Mouse (Mus musculus) spleen, postnatal 14 days (tissue): ENCODE results near the gene Vti1a.

Experiments used
- DNase-seq, 2 experiments: peaks; one replicate each; pipeline ENCODE4 v3.0.0; 2021 to 2022; ENCODE audit warnings: low spot score in 2 of 2

Gene Vti1a

DNA sequence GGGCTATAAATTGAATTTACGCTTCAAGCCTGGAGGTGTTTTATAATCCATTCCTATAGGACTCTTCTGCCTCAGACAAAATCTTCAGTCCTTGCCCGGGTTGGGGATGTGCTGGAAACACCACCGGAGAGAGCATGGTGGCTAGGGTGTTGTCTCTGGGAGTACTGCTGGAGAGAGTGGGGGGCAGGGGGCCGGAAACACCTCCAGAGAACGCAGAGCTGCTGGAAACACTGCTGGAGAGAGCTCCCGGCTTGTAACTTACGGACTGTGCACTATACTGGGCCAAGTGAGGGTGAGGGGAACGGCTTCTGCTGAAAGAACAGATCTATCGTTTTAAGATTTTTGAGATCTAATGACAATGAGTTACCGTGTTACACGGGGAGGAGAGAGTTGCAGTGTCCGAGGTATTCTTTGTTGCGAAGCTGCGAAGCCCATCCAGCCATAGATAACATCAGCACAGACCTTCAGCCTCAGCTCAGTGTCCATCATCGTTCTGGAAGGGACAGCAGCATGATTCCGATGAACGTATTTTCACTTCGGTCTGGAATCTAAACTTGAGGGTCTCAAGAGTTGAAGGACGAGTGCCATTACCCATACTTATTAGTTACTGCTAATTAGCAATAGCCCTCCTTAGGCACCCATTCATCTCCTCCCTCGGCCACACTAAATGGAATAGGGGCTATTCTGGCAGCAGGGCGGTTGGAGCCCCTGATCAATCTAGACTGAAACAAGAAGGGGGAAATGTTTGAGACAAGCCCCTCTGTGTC, 140.4 kb downstream of the Vti1a start:
- DNase-seq = no peak

DNA sequence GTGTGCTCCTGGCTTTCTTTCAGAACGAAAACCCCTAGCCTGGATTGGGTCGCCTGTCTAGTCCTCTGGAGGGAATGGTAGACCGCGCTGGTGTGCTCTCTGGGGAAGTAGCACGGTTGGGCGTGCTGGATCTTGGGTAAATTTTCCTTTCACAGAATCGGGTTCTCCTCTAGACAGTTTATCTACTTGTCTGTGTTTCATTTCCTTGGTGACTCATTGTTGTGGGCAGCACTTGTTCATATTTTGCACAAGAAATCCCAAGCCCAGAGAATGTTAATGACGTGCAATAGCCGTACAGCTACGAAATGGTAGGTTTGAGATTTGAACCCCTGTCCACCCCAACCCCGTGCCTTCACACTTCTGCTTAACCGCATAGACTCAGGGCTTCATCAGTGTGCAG, 145.9 kb downstream of the Vti1a start:
- no peak for DNase-seq

GRCm38 (mm10) chr19:55463670-55464069, 147.6 kb downstream of the Vti1a start:
- no peak for DNase-seq

GRCm38 (mm10) chr19:55469301-55470051, 153.4 kb downstream of the Vti1a start:
- DNase-seq = no peak

GRCm38 (mm10) chr19:55472582-55472981, 156.5 kb downstream of the Vti1a start:
- no peak for DNase-seq

GRCm38 (mm10) chr19:55474225-55474624, 158.1 kb downstream of the Vti1a start:
- DNase-seq = no peak

DNA sequence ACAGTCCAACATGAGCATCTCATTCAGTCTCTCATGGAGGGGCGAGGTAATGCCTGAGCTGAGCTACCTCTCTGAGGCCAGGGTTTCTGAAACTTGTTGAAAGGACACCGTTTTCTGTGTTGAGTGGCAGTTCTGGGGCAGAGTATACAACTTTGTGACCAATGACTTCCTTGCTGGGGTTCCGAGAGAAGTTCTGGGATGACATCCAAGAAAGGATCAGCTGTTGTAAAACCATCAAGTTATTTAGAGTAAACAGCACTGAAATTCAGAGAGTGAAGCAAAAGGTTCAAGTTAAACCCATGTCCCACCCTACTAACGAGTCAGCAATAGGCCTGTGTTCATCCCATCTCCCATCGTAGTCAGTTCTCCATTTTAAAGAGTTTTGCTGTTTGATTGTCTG, 164.4 kb downstream of the Vti1a start:
- no peak for DNase-seq

DNA sequence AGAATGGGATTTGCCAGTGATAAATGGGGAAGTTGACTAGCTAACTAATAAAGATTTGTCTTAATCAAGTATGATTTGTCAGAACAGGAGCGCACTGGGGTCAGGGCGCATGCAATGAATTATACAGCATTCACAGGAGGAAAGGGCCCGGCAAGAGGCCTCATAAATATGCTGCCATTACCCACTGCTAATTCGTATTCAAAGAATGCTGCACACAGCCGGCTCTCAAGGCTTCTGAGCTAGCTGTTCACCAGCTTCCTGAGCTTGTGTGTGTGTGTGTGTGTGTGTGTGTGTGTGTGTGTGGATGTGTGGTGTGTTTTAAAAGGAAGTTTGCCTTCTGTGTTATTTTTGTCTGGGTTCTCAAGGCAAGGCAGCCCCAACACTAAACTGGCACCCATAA, 165.2 kb downstream of the Vti1a start:
- no peak for DNase-seq

GRCm38 (mm10) chr19:55483526-55483925, 167.4 kb downstream of the Vti1a start:
- DNase-seq = no peak

GRCm38 (mm10) chr19:55484559-55484958, 168.5 kb downstream of the Vti1a start:
- no peak for DNase-seq

DNA sequence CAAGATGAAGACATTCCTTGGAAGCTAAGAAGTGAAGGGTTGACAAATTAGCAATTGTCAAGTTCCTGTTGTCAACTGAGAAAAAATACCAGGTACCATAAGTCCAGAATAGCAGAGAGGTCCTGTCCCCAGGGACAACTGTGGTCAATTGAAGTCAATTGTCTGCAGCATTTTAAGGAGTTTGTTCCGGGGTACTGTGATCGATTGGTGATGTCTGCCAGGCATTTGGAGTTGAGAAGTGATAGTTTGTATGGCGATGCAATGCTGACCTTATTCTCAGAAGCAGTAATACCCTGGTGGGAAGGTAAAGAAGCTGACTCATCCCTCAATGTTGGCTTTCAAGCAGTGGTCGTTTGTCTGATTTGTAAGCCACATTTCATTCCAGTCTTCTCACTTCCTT, 170.4 kb downstream of the Vti1a start:
- DNase-seq = no peak

DNA sequence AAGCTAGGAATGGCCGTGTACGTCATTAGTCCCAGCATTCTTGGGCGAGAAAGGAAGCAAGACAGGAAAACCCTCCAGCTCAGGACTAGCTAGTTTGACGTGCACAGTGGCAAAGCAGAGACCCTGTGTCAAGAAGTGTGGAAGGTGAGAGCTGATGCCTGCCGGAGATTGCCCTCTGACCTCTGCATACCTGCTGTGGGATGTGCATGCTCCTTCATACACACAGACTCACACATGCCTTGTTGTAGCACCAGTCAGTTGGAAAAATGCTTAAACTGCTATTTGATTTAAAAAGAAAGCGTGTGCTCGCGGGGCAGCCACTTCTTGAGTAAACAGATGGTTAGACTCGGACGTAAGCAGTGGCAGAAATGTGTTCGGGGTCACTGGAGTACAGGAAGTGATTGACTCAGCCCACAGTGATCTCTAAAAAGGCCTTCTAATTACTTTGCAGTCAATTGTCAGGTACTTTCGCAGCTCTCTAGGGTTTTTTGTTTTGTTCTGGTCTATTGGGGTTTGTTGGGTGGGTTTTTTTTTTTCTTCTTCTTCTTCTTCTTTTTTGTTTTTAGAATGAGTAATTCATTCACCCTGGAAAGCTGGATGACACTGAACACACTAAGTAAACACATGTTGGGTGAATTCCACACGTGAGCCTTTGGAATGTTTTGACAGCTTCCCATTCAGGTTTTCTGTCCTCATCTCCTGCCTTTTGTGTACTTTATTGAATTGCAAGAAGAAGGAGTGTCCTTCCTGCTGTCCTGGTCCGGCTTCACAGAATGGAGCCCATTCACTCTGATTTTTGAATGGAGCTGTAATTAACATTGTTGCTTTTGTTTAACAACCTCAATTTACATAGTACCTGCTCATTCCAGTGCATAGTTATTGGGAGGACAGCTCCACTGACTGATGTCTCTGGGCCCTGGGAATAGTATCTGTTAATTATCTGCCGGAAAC, 175.3 kb downstream of the Vti1a start:
- no peak for DNase-seq

GRCm38 (mm10) chr19:55496333-55496732, 180.2 kb downstream of the Vti1a start:
- DNase-seq = no peak

GRCm38 (mm10) chr19:55499179-55499863, 183.2 kb downstream of the Vti1a start:
- no peak for DNase-seq

- no peak for DNase-seq
Observed at GRCm38 (mm10) chr19:55501985-55502384, 185.9 kb downstream of the Vti1a start.

GRCm38 (mm10) chr19:55503771-55504170, 187.7 kb downstream of the Vti1a start:
- DNase-seq = no peak

GRCm38 (mm10) chr19:55507748-55508147, 191.7 kb downstream of the Vti1a start:
- no peak for DNase-seq

DNA sequence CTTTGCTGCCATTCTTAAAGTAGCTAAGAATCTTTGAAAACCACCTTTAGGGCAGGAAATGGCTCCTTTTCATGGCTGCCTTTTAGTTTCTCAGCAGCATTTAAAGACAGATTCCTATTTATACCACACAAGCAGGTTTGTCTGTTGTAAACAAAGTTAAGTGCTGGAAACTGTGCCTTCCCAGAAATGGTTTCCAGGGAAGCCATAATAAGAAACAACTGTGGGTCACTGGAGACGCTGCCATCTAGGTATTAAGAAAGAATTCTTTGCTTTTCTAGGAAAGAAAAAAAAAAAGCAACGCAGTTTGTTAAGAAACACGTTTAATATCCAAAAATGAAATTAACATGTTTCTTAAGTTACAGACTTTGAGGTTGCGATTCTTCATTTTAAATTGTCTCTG, 192.1 kb downstream of the Vti1a start:
- no peak for DNase-seq

DNA sequence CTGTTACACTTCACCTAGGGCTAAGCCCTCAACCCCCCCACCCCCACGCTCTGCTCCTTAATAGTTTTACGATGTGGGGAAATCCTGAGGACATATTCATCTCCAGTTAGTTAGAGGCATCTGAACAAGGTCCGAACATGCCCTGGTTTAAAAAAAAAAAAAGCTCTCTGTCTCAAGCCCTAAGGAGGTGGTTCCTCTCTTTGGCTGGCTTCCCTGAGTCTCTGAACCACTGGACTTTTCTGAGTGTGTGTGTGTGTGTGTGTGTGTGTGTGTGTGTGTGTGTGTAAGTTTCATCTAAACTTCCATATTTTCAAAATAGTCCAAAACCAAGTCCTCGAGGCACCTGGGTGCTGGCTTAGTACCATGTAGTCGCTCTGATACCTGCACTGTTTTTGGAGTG, 192.9 kb downstream of the Vti1a start:
- DNase-seq = no peak

- no peak for DNase-seq
Observed at GRCm38 (mm10) chr19:55509618-55510017, 193.5 kb downstream of the Vti1a start.

- DNase-seq = no peak
Observed at GRCm38 (mm10) chr19:55513941-55514340, 197.8 kb downstream of the Vti1a start.

- DNase-seq = no peak
Observed at GRCm38 (mm10) chr19:55520236-55520635, 204.1 kb downstream of the Vti1a start.
